Mouse (Mus musculus) cerebellum, adult 9-11 months (tissue): ENCODE measurements around the gene Matn4.

ENCODE experiments used
- DNase-seq: peaks from one replicate; pipeline ENCODE4 v3.0.0; 2022

The Matn4 gene

DNA sequence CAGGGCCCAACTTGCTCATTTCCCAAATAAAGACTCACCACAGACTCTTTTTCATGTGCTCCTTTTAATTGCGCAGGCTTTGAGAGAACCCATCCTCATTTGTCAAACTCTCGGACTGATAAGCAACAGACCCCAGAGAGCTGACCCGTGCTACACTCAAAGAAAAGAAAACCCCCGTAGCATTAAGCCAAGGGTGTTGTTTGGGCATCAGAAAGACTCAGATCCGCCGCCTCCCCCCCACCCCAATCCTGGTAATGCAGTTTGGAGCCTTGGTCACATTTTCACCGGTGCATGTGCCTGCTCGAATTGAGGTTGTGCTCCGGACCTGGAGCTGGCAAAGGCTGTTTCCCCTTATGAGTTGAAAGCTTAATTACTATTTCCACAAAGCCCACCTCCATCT lies at the start of gene Matn4:
Gene Matn4, minus strand, starts transcription at position 101 of the 400 bp plus-strand sequence.
- DNase-seq, result no peak

DNA sequence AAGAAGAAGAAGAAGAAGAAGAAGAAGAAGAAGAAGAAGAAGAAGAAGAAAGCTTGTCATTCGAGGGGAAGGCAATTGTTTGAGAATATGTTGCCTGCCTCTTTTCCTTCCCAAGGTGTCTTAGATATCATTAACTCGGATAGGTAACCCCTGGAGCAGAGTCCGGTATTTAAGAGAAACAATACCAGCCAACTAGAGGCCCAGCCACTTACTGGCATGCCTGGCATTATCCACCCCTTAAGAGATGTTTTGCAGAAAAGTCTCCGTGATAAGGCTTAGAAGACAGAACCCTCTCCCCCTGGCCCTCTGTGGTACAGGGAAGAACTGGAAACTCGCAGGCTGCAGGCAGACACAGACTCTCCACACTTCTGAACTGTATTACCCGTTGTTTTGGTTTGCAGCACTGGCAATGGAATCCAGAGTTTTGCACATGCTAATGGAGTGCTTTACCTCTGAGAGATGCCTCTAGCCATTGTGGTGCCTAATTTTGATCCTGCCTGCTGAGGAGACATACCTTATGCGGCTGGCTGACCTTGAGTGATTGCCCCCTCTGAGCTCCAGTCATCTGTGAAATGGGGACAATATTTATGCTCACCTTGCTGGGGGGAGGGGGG lies 49.0 kb upstream of the Matn4 start:
- no peak for DNase-seq

DNA sequence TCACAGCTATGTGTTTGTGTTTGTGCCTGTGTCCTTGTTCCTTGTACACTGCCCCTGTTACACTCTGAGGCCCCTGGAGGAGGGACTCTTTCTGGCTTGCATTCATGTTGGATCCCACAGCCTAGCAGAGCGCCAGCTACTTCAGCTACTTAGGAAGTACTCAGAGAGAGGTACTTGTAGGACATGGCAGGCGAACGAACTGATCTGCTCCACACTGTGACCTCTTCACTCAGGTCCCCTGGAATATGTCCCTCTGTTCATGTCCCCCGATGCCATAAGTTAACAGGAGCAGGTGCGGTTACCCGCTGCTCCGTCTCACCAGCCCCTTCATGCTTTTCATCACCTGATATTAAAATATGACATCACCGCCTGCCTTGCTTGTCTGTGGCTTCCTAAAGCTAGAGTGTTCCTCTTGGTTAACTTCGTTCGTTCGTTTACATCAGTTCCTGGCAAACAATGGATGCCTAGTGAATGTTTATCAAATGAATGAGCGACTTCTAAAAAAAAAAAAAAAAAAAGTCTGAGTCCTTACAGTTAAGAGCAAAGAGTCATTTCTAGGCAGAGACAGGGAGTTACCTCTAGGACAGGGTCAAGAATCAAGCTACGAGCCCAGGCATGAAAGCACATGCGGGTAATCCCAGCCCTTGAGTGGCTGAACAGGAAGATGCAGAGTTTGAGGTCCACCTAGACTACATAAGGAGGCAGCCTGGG lies 48.2 kb upstream of the Matn4 start:
- no peak for DNase-seq

DNA sequence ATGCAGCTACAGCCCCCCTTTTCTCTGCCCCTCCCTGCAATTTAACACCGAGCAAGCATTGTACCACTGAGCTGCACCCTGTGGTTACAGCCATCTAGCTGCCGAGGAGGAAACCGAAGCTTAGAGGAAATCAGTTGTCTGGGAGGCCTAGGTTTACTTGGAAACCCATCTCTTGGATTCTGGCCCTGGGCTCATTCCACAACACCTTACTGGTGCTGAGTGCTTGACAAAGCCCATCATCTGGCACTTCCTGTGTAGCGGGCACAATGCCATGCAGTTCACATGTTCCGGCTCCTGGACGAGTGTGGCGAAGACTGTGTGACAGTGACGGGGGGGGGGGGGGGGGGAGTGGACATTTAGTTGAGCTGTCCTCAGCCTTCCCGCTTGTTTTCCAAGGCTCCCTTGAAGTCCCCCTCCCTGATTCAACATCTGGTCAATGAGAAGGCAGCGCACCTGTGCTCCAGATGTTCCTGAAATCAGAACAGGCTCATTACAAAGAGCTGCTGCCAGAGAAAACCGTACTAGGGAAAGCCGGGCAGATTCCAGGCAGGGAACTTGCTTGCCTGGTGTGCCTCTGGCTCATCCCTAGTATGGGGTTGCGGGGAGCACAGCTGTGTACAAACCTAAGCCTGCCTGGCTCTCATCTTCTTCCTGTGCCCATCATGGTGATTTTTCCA lies 47.2 kb upstream of the Matn4 start:
- DNase-seq, result no peak

DNA sequence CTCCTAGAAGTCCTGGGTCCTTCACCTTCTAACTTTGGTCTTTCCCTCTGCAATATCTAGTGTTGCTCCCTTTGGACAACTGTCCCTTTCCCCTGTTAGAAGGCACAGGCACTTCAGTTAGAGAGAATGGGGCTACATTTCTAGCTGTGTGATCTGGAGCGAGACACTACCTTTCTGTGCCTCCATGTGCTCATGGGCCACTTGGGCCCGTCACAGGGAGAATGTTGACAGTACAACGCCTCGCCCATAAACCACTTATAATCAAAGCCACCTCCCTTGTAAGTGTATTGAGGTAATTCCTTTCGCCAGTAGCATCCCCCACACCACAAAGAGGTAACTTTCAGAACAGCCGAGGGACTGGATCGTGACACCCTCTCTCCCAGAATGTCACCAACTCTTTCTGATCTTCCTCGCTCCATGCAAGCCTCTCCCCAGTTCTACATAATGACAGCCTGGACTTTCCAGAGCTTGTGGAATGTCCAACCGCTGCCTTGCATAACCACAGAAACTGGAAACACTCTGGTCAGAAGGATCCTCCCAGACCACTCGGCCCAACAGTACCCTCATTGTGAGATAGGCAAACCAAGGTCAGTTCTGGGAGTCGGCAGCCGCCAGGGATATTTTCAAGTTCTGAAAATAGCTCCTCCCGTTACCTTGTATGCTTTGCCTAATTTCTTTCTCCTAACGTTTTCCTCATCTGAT lies 44.5 kb upstream of the Matn4 start:
- no peak for DNase-seq

DNA sequence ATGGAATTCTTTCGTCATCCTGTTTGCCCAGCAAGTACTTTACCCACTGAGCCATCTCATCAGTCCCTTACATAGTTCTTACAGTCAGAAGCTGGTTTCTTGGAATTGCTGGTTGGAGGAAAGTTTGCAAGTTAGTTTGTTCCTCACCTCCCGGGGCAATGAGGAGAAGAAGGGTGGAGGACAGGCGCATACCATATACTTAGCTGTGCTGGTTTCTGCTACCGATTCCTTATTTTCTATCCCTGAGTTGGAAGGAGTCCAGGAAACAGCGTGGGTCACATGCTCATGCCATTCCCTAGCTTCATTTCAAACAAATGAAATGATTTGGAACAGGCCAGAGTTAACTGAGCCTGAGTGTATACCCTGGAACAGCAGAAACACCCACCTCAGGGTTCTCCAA lies 44.0 kb upstream of the Matn4 start:
- DNase-seq, result no peak

DNA sequence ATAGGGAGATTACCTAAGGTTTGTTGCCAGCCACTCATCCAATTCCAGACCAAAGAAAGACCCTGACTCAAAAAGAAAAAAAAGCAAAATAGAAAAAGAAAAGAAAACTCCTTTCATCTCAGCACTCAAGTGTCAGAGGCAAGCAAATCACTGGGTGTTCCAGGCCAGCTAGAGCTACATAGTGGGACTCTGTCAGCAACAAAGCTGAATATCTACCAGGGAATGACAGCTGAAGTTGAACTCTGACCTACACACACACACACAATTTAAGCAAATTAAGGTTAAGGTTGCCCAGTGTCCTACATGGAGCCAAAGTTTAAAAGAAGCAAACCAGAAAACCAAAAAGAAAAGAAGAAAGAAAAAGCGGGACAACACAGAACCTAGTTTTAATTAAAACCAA lies 43.2 kb upstream of the Matn4 start:
- no peak for DNase-seq

DNA sequence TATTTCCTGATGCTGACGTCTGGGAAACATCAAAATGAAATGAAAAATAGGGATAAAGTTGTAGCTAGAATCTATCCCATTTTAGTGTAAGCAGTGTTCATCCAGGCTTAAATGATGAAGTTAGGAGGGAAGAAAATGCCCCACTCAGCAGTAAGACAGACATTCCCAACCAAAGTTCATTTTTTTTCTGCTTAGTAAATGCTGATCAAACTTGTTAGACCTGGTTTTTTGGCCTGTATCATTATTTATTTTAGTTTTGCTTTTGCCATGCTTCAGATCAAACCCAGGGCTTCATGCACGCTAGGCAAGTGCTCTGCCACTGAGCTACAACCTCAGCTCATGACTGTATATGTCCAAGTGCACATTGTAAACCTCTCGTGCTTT lies 41.1 kb upstream of the Matn4 start:
- no peak for DNase-seq

DNA sequence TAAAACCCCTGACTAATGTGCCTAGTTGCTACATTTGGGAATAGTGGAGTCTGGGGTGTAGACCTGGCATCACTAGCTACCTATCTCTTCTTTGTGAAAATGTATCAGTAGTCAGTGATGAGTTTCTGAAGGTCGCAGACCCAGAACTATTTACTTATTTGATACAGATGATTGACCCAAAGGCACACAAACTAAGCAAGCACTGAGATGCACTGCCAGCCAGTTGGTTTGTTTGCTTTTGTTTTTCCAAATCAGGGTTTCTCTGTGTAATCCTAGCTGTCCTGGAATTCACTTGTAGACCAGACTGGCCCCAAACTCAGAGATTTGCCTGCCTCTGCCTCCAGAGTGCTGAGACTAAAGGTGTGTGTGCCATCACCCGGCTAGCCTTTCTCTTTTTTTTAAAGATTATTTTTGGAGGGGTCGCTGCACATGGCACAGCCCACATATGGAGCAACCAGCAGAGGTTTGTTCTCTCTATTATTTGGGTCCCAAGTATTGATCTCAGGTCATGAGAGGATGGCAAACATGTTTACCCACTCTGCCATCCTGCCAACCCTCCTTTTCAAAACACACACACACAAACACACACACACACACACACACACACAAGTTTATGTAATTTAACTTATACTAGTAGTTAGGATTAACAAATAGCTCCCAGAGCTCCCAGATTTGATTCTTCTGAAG lies 40.6 kb upstream of the Matn4 start:
- no peak for DNase-seq

DNA sequence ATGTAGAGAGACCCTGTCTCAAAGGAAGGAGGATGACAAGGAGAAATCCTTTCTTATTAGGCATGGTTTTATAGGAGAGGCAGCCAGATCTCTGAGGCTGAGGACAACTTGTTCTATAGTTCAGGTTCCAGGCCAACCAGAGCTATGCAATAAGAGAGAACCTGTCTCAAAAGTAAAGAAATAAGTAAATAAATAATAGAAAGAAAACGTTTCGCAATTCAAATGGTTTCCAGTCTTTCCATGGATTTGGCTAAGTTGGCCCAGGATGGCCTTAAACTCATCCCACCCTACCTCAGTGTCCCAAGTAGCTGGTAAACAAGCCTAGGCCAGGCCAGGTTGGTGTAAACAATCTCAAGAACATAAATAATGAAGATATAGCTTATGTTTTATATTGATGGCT lies 39.7 kb upstream of the Matn4 start:
- no peak for DNase-seq

DNA sequence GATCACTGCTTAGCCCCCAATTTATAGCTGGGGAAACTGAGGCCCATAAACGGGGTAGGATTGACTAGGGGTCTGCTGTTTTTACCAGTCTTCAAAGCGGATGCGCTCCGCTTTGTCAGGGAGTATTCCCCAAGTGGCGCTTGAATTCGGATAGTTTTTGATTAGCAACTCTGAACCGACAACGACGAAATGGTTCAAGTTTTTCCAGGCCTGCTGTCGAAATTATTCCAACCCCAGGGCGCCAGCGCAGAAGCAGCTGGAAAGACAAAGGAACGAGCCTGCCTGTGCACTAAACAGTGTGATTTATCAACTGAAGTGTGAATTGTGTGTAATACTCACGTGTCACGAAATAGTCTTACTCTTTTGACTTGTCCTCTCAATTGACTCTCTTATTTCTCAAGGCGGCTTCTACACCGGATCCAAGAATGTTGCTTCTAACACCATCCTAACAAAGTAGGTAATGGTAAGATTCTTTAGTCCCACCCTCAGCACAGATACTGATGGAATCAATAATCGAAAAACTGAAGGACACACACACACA lies 38.6 kb upstream of the Matn4 start, which contains the start of gene Sdc4:
Gene Sdc4, minus strand, starts transcription at position 428 of the 541 bp plus-strand sequence.
- no peak for DNase-seq

DNA sequence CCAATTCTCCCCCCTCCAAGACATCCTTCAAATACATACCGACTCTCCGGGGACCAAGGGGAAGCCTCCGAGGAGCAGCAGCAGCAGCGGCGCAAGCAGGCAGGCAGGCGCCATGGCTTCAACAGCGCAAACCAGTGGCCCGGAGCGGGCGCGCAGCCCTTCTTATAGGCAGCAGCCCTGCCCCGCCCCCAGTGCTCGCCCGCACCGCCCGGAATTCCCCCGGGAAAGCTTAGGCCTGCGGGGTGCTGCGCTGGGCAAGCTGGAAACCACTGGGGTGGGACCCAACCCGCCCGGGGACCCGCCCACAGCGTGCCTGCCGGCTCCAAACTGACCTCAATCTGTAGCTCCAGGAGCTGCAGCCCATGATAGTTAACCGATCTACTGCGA lies 38.1 kb upstream of the Matn4 start:
- DNase-seq, result peak; percentile 35

DNA sequence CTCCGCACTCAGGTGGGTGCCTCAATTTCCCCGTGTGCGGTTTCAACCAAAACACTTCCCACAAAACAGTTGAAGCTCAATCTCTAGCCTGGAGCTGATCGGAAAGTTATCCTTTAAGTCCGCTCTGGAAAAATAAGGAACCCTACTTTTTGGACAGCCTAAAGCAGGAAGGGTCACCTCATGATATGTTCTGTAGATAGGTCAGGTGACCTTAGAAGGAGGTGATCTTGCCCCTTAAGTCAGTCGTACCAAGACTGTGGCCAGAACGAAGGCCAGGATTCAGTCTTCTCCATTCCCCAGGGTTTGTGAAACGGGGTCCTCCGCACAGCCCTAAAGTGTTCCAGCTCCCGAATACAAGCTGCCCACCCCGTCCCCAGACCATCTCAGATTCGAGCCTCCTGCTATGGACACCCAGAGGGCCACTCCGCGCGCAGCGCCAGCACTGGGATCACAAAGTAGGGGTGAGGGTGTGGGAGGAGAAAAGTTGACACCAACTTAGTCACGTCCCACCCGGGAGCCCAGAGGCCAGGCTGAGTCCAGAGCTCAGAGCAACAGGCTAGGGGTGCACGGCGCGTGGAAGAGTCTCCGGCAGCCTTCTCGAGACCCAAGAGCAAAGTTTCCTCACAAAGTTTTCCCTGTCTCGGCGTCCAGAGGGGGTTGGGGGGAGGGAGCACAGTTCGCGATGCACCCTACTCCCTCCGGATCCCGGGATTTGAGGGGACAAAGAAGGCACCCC lies 37.5 kb upstream of the Matn4 start:
- DNase-seq, result no peak

DNA sequence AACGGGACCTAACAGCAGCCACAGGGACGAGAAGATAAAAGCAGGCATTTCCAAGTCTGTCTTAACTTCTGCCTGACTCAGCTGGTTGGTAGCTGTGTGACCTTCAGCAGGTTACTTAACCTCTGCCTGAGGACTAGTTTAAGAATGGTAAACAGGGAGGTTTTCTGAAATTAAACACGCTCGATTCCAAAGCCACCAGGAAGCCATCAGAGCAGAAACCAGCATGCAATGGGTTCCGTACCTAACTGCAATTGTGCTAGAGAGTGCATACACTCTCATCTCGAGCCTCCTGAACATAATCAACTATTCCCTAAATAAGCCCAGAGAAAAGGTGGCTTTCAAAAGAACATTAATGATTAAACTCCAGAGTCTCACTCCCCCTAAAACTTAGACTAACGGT lies 36.8 kb upstream of the Matn4 start:
- DNase-seq, result no peak

DNA sequence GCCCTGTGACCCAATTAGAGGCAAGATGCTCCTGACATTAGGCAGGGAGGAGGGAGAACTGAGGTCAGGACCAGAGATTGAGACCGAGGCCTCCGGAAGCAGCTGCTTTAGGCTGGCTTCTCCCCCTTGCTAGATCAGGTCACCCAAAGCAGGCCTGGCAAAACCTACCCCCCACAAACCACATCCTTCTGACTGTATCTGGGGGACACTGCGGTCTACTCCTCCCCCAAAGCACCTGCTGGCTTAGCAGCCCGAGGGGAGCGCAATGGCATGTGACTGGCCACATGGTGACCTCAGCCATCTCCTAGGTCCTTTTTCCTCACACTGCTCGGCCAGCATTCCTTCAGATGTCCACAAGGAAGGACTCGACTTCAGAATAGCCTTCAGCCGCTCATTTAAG lies 36.2 kb upstream of the Matn4 start:
- DNase-seq, result no peak

DNA sequence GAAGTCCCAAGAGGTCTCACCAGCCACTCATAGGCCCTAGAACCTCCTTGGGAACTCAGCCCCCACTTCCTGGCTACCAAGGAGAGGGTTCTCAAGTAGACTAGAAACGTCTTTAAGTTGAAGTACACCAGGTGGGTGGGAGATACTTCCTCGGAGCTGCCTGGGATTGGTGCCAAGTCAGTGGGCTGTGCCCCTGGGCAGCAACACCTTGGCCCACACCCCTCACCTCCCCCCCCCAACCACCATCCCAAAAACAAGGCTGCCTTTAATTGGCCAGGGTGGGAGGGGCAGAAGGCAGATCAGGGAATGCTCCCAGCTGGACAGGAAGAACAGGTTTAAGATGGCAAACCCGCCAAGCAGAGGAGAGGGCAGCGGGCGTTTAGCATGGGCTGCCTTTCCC lies 35.4 kb upstream of the Matn4 start:
- DNase-seq, result no peak

DNA sequence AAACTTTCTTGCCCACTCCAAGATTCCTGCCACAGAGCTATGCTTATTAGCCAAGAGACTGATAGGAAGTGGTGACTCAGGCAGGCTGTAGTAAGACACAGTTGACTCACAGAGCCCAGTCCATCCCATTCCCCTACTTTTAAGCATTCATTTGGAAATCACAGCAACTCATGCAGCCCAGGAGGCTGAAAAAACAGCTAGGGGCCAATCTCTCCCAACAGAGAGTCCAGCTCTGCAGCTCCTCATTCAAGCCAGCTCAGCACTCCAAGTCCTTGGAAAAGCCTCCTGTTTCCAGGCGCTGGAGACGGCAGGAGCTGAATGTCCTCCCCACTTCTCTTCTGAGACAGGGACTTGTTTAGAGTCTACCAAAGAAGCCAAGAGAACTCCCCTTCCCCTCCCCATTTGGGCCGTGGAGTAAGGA lies 34.1 kb upstream of the Matn4 start:
- peak; percentile 45 for DNase-seq

DNA sequence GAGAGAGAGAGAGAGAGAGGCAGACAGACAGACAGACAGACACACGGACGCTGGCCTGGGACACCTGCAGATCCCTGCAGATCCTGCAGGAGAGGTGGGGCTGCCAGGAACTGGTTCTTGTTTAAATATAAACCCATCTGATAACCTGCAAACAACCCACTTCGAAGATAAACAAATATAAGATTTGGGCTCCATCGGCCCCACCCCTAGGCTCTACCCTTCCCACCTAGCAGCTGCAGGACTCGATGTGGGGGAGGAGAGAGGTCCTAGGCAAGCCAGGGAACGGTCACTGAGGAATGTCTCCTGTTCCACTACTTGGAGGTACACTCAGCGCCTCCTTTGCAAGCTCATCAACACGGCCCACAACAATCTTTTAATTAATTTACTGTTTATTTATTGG lies 33.3 kb upstream of the Matn4 start:
- DNase-seq, result no peak

DNA sequence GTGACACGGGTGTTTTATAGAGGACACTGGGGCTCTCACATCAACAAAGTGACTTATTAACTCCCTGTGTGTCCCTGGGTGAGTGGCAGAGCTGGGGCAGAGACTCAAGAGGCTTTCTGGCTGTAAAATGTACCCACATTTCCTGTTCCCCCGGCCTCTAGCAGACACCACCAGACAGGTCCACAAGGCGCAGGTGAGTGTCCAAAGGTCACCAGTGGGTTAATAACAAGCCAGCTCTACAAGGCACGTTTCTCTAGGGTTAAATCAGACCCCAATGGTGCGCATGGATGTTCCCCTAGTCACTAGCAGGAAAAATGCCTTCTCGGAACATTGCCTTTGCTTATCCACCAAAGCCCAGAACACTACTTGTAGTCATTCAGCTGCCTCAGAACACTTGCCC lies 32.8 kb upstream of the Matn4 start:
- DNase-seq, result no peak

DNA sequence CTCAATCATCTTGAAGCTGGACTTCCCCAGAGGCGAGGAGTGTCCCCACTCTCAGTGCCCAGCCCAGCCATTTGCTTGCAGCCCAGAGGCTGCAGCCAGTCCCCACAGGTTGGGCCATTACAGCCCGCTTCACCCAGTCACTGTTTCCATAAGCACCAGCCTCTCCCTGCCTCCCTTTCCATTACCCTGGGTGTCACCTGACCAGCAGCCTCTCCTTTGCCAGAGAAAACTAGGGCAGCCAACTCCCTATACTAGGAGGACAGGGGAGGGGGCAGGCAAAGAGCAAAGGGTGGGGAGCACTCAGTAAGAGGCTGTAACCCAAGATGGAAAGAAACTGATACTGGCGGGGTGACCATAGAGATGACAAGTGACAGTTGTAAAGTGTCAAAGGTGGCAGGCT lies 32.0 kb upstream of the Matn4 start:
- no peak for DNase-seq

DNA sequence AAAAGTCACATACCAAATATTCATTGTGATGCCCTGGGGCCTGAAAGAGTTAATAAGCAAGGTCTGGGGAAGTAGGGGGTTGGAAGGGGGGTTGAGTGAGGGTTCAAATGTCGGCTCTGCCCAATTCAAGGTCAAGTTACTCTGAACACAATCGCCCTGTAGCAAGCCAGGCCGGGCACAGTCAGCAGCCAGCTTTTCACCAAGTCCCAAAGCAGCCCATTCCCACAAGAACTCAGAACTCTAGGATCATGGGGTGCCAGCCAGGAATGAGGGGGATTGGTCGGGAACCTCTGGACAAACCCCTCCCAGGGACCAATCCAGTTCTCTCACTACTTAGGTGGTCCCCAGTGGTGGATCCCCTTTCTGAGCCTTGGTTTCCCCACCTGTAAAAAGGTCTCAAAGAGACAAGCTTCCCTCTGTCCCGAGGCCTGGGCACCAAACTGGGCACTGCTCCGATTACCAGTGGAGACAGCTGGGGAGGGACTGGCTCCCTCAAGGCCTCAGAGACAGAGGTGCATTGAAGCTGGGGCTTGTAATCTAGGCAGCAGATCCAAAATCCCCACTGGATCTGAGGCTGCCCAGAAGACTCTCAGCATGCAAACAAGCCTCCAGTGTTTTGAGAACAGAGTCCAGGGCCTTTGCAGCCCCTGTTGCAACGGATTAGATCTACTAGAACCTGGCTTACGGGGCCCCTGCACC lies 31.4 kb upstream of the Matn4 start:
- no peak for DNase-seq
